Mouse (Mus musculus) lung, postnatal 0 days (tissue): Measurements from ENCODE around the gene Lrrc4c.

Source experiments
- CTCF ChIP-seq: IDR thresholded peaks from 2 replicates; pipeline ENCODE4 v1.5.1; 2016; ENCODE audit warnings: antibody characterized with exemption, mild to moderate bottlenecking
- EP300 ChIP-seq: IDR thresholded peaks from 2 replicates; pipeline ENCODE4 v1.6.1; 2016; ENCODE audit warnings: antibody characterized with exemption, mild to moderate bottlenecking, control low read depth

DNA sequence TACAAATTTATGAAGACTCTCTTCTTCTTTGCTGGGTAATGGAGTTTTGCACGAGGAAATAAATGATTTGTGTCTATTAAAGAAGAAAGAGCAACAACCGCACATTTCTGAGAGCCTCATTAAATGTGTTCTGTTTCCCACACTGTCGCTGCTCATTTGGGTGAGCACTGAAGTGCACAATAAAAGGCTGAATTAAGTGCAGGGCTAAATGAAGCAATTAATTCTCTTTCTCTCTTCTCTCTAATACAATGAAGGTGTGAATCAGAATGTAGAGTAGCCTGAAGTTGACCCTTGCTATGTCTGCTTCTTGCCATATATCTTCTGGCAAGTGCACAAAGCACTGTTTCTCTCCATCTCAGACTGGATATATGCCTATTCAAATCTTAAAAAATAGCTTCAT, 1073.5 kb downstream of the Lrrc4c start:
- no peak for TF ChIP-seq CTCF
- TF ChIP-seq EP300, result no peak
